Mouse (Mus musculus) stomach, postnatal 0 days (tissue): ENCODE results near the gene Tmem245.
A peak's percentile ranks its signal among the peaks of the same experiment; 100 is the strongest.

ENCODE experiments used
- CTCF ChIP-seq: IDR thresholded peaks from 2 replicates; pipeline ENCODE4 v1.5.1; 2016; ENCODE audit warnings: antibody characterized with exemption, low read depth, mild to moderate bottlenecking, moderate library complexity
- EP300 ChIP-seq: optimal IDR thresholded peaks from 2 replicates; pipeline ENCODE3; 2016; ENCODE audit warnings: antibody characterized with exemption

DNA sequence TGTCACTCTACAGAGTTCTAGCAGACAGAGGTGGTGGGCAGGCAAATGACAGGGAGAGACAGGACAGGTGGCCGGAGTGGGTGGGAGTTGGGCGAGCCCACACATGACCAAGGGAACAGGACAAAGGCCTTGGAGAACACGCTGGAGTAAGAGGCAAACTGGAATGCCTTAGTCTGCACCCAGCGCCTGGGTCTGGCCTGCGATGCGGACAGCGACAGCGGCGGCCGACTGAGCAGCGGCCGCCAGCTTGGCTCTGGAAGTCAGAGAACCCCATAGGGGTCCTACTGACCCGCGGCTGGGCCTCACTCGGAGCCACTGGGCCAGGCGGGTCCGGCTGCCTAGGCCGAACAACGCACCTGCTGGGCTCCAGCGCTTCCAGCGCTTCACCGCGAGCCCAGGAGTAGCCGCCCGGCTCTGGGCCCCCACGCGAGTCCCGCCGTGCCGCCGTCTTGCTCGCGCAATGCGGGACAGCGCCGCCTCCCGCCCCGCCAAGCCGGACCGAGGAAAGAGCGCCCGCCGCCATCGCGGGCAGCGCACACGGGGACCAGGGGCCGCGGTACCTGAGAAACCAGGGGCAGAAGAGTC lies 82.7 kb downstream of the Tmem245 start:
- TF ChIP-seq CTCF, result peak; percentile 43; the same call in 1 of the 2 replicates
- no peak for TF ChIP-seq EP300
